Mouse (Mus musculus) lung, embryonic 16.5 days (tissue): ENCODE results near the gene Arhgap24. TPM values are rescaled to one million over a fixed set of nuclear protein-coding genes. Genes with fewer than 3 reads are reported as not detected.

ENCODE experiments used
- ATAC-seq: fragments of 200-750 bp; cut with Nextera tagmentation; 2 replicates; pipeline ENCODE4 v1.8.0; 2017; ENCODE audit warnings: low read depth, mild to moderate bottlenecking, moderate library complexity
- H3K27ac ChIP-seq: fragments of 300-500 bp; sonication (generic); 2 replicates; pipeline ENCODE4 v1.5.1; 2014; ENCODE audit warnings: mild to moderate bottlenecking, control low read depth, low read length
- H3K27me3 ChIP-seq: fragments of 300-500 bp; sonication (generic); 2 replicates; pipeline ENCODE4 v1.6.1; 2014; ENCODE audit warnings: low read depth, low read length, mixed read lengths; ENCODE audit not compliant: control insufficient read depth, insufficient read depth
- H3K36me3 ChIP-seq: fragments of 300-500 bp; sonication (generic); 2 replicates; pipeline ENCODE4 v1.6.1; 2014; ENCODE audit warnings: low read length; ENCODE audit not compliant: control insufficient read depth, insufficient read depth
- H3K4me1 ChIP-seq: fragments of 300-500 bp; sonication (generic); replicated peaks from 2 replicates; pipeline ENCODE4 v1.6.1; 2014; ENCODE audit warnings: low read length, mixed read lengths; ENCODE audit not compliant: control insufficient read depth, insufficient read depth
- H3K4me2 ChIP-seq: fragments of 300-500 bp; sonication (generic); 2 replicates; pipeline ENCODE4 v1.6.1; 2014; ENCODE audit warnings: low read depth, low read length, control low read depth
- H3K4me3 ChIP-seq: fragments of 300-500 bp; sonication (generic); 2 replicates; pipeline ENCODE4 v1.5.1; 2014; ENCODE audit warnings: mild to moderate bottlenecking, low read length, control low read depth
- H3K9ac ChIP-seq: fragments of 300-500 bp; sonication (generic); 2 replicates; pipeline ENCODE4 v1.6.1; 2014; ENCODE audit warnings: low read length, control low read depth
- H3K9me3 ChIP-seq: fragments of 300-500 bp; sonication (generic); 2 replicates; pipeline ENCODE4 v1.6.1; 2016; ENCODE audit warnings: low read length; ENCODE audit not compliant: control insufficient read depth
- WGBS: fragments of 180-500 bp; shearing (Covaris S2); extraction: QIAGEN DNeasy Blood & Tissue Kit; methylation state at CpG from one replicate; pipeline ENCODE4 v1.1.7; 2014; 5-methylcytosine and 5-hydroxymethylcytosine counted together
- polyA plus RNA-seq: library from polyadenylated mRNA; unstranded; fragments of >200 nt; fragmentation: Nextera tagmentation; extraction: Ambion mirVana; gene quantifications from 2 replicates; pipeline ENCODE4 v1.2.1, GENCODE M21; 2015

Gene Arhgap24
- 40.1 TPM in 2 replicates for polyA plus RNA-seq

DNA sequence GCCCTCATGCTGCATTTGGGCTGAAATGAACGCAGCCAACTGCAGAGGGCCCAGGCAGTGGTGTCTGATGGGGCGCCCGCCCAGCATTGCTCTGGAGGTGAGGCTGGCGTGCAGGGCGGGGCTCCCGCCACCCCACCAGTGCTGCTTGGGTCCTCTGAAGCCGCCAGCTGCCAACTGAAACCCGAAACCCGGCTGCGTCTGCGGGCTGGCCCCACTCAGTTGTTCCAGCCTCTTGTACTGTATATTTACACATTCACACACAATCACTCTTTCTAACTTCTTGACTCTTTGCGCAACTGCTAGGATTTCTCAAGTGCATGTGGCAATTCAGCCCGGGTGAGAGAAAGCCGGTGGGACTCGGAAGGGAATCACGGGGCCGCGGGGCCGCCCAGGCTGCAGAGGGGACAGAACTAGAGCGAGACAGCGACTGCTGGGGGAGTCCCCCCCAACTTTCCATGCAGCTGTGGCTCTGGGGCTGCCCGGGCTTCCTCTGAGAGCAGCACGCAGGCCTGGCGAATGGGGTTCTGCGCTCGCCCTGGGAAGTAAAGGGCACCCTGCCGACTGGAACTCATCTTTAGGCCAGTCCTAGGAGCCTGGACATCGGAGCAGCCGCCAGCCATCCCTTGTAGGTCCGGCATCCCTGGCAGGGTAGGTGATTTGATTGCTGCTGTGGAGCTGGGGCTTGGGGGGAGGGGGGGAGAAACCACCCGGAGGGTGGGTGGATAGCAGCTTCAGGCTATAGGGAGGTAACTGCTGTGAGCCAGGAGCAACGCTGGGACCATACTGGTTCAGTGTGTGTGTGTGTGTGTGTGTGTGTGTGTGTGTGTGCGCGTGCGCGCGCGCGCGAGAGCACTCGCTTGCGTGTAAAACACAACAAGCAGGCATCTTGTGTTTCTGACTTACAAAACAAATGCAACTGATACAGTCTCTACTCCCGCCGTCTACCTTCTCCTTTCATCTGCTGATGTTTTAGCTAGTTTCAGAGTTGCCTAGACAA lies at the start of gene Arhgap24:
Gene Arhgap24 (plus strand): TSS at position 177 of the 997 bp plus-strand sequence.
- Histone ChIP-seq H3K4me2 (peak within 1 kb of the TSS; percentile 74), H3K4me3 (peak within 1 kb of the TSS; percentile 60), H3K9me3 (no peaks in the 10 kb centered on the region), H3K4me1 (peaks cover 24% of the 10 kb centered on the region), H3K27me3 (no peaks in the 10 kb centered on the region), H3K27ac (peak within 1 kb of the TSS; percentile 98), H3K36me3 (no peaks in the 10 kb centered on the region), H3K9ac (peak within 1 kb of the TSS; percentile 74)
- WGBS: under 1% methylated on average over 43 of the region's 44 CpGs
- ATAC-seq: peak; percentile 96

- WGBS: 34% methylated on average over 4 of the region's 4 CpGs
- no peaks in the 10 kb centered on the region for H3K27me3 ChIP-seq
These were observed 47.0 kb upstream of the Arhgap24 start for GRCm38 (mm10) chr5:102434182-102434581.

DNA sequence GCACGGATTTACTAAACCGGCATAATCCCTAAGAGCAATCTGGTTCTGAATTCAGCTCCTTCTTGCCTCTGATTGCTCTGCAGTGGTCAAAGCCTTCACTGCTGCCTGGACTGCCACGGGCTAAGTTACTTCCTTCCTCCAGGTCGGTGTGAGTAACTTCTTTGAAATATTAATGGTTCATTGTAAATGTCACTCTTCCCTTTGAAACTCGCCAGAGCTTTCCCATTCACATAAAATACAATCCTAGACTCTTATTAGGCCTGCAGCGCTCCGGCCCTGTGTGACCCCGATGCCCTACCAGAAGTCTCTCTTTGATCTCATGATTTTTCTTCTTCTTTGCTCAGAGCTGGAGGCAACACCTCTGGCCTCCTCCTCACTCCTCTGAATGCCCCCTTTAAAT lies 44.6 kb upstream of the Arhgap24 start:
- WGBS: 71% methylated on average over 8 of the region's 8 CpGs
- ATAC-seq: no peak

More at GRCm38 (mm10) chr5:102434182-102434581, 47.0 kb upstream of the Arhgap24 start:
- H3K27ac ChIP-seq: no peak overlapping the region
- no peak overlapping the region for H3K9ac ChIP-seq
- no peak overlapping the region for H3K4me3 ChIP-seq
- H3K4me1 ChIP-seq: 0 out of 2 replicates have a peak, but pooled peaks cover 3% of the 10 kb centered on the region
- ATAC-seq: no peak
- H3K36me3 ChIP-seq: no peaks in the 10 kb centered on the region
- no peak overlapping the region for H3K4me2 ChIP-seq
- H3K9me3 ChIP-seq: no peaks in the 10 kb centered on the region

GRCm38 (mm10) chr5:102439119-102439877 lies 41.9 kb upstream of the Arhgap24 start:
- Histone ChIP-seq H3K36me3 (no peaks in the 10 kb centered on the region), H3K9me3 (no peaks in the 10 kb centered on the region), H3K4me3 (no peak overlapping the region), H3K27ac (no peak overlapping the region), H3K9ac (no peak overlapping the region), H3K4me2 (no peak overlapping the region), H3K4me1 (0 out of 2 replicates have a peak, but pooled peaks cover 3% of the 10 kb centered on the region), H3K27me3 (no peaks in the 10 kb centered on the region)
- ATAC-seq: 0 out of 2 replicates have a peak, but pooled peaks have one; percentile 43
- WGBS: 45% methylated on average over 9 of the region's 9 CpGs

More for the DNA sequence above, 44.6 kb upstream of the Arhgap24 start:
- H3K4me3 ChIP-seq: no peak overlapping the region
- H3K36me3 ChIP-seq: no peaks in the 10 kb centered on the region
- H3K27ac ChIP-seq: no peak overlapping the region
- H3K4me2 ChIP-seq: no peak overlapping the region
- 0 out of 2 replicates have a peak, but pooled peaks cover 5% of the 10 kb centered on the region for H3K4me1 ChIP-seq
- H3K9me3 ChIP-seq: no peaks in the 10 kb centered on the region
- no peak overlapping the region for H3K9ac ChIP-seq
- no peaks in the 10 kb centered on the region for H3K27me3 ChIP-seq

- WGBS: 89% methylated on average over 9 of the region's 9 CpGs
- H3K9ac ChIP-seq: no peak overlapping the region
- no peak overlapping the region for H3K4me3 ChIP-seq
- H3K27ac ChIP-seq: no peak overlapping the region
- no peaks in the 10 kb centered on the region for H3K9me3 ChIP-seq
- no peak overlapping the region for H3K4me2 ChIP-seq
- ATAC-seq: no peak
- no peaks in the 10 kb centered on the region for H3K36me3 ChIP-seq
- no peaks in the 10 kb centered on the region for H3K27me3 ChIP-seq
- H3K4me1 ChIP-seq: peaks cover 9% of the 10 kb centered on the region
These were observed 33.8 kb upstream of the Arhgap24 start for GRCm38 (mm10) chr5:102447436-102447835.

- Histone ChIP-seq H3K4me1 (peaks cover 12% of the 10 kb centered on the region), H3K27me3 (no peaks in the 10 kb centered on the region), H3K27ac (no peak overlapping the region), H3K4me2 (no peak overlapping the region), H3K9me3 (no peaks in the 10 kb centered on the region), H3K36me3 (no peaks in the 10 kb centered on the region), H3K9ac (no peak overlapping the region), H3K4me3 (no peak overlapping the region)
- 83% methylated on average over 2 of the region's 2 CpGs for WGBS
- ATAC-seq: no peak
These were observed 30.3 kb upstream of the Arhgap24 start for GRCm38 (mm10) chr5:102450897-102451296.

- Histone ChIP-seq H3K4me2 (peak overlapping the region; percentile 8; the same call in 1 of the 2 replicates), H3K9ac (no peak overlapping the region), H3K27ac (peak overlapping the region; percentile 82), H3K36me3 (no peaks in the 10 kb centered on the region), H3K4me3 (no peak overlapping the region), H3K27me3 (no peaks in the 10 kb centered on the region), H3K9me3 (no peaks in the 10 kb centered on the region), H3K4me1 (peaks cover 12% of the 10 kb centered on the region)
- peak; percentile 79 for ATAC-seq
- 47% methylated on average over 7 of the region's 7 CpGs for WGBS
These were observed 29.0 kb upstream of the Arhgap24 start for GRCm38 (mm10) chr5:102452079-102452797.

- H3K36me3 ChIP-seq: no peaks in the 10 kb centered on the region
- 78% methylated on average over 2 of the region's 2 CpGs for whole genome bisulfite sequencing
These were observed 27.9 kb upstream of the Arhgap24 start for GRCm38 (mm10) chr5:102453324-102453723.

More at GRCm38 (mm10) chr5:102453324-102453723, 27.9 kb upstream of the Arhgap24 start:
- Histone ChIP-seq H3K4me2 (no peak overlapping the region), H3K9ac (no peak overlapping the region), H3K4me1 (peaks cover 12% of the 10 kb centered on the region), H3K4me3 (no peak overlapping the region), H3K27ac (no peak overlapping the region), H3K27me3 (no peaks in the 10 kb centered on the region), H3K9me3 (no peaks in the 10 kb centered on the region)
- ATAC-seq: no peak
